Mouse (Mus musculus) lung, embryonic 15.5 days (tissue): ENCODE measurements around the gene Plekha8. TPM values are rescaled to one million over a fixed set of nuclear protein-coding genes. Genes with fewer than 3 reads are reported as not detected.

ENCODE experiments used
- ATAC-seq: fragments of 200-750 bp; cut with Nextera tagmentation; 2 replicates; pipeline ENCODE4 v1.8.0; 2017; ENCODE audit warnings: moderate number of reproducible peaks, borderline replicate concordance; ENCODE audit not compliant: low FRiP score, low TSS enrichment; ENCODE audit errors: extremely low read depth
- H3K27ac ChIP-seq: fragments of 300-500 bp; sonication (generic); 2 replicates; pipeline ENCODE4 v1.5.1; 2015; ENCODE audit warnings: moderate library complexity, mild to moderate bottlenecking, inconsistent platforms
- H3K27me3 ChIP-seq: fragments of 300-500 bp; sonication (generic); 2 replicates; pipeline ENCODE4 v1.6.1; 2015; ENCODE audit warnings: inconsistent platforms
- H3K36me3 ChIP-seq: fragments of 300-500 bp; sonication (generic); 2 replicates; pipeline ENCODE4 v1.6.1; 2015; ENCODE audit warnings: inconsistent platforms
- H3K4me1 ChIP-seq: fragments of 300-500 bp; sonication (generic); 2 replicates; pipeline ENCODE4 v1.6.1; 2015; ENCODE audit warnings: inconsistent platforms
- H3K4me2 ChIP-seq: fragments of 300-500 bp; sonication (generic); 2 replicates; pipeline ENCODE4 v1.6.1; 2015; ENCODE audit warnings: inconsistent platforms, mild to moderate bottlenecking, moderate library complexity
- H3K4me3 ChIP-seq: fragments of 300-500 bp; sonication (generic); 2 replicates; pipeline ENCODE4 v1.5.1; 2015; ENCODE audit warnings: mild to moderate bottlenecking, inconsistent platforms
- H3K9ac ChIP-seq: fragments of 300-500 bp; sonication (generic); 2 replicates; pipeline ENCODE4 v1.6.1; 2015; ENCODE audit warnings: inconsistent platforms
- H3K9me3 ChIP-seq: fragments of 300-500 bp; sonication (generic); 2 replicates; pipeline ENCODE4 v1.6.1; 2016; ENCODE audit warnings: inconsistent platforms
- WGBS: fragments of 180-500 bp; shearing (Covaris S2); methylation state at CpG from one replicate; pipeline ENCODE4 v1.1.7; 2015; 5-methylcytosine and 5-hydroxymethylcytosine counted together
- polyA plus RNA-seq: library from polyadenylated mRNA; unstranded; fragments of >200 nt; fragmentation: Nextera tagmentation; extraction: Ambion mirVana; gene quantifications from 2 replicates; pipeline ENCODE4 v1.2.1, GENCODE M21; 2015

Gene Plekha8
- polyA plus RNA-seq, 1 experiment from 2014 or later, result 7.0 TPM

DNA sequence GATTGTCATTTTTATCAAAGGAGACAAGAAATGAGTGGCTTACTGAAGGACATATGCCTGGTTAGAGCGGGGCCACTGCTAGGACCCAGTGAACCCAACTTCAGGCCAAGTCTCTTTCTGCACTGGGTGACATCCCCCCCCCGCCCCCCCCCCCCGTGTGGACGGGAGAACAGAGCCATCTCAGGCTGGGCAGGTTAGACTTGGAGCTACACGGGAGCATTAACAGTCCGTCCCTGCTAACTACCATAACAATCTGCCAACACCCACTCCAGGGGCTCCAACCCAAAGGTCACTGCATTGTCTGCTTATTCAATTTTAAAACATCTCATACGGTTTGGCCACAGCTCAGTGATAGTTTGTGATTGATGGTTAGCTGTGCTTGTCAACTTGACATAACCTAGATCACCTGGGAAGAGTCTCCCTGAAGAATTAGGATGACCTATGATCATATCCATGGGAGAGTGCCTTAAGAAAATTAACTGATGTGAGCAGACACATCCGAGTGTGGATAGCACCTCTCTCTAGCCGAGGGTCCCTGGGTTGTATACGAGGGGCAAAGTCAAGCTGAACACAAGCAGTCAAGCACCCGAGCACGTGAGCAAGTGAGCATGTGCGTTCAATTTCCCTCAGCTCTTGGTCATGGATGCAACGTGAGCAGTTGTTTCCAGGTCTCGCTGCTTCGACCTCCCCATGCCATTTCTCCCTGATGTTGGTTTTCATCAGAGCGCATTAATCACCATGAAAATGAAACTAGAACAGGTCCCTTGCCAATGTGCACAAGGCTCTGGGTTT lies 32.7 kb upstream of the Plekha8 start:
- H3K9me3 ChIP-seq, result no peaks in the 10 kb centered on the region
- H3K27ac ChIP-seq, result no peak overlapping the region
- WGBS, result 51% methylated on average over 16 of the region's 17 CpGs
- ATAC-seq, result no peak
- no peak overlapping the region for H3K4me3 ChIP-seq
- H3K27me3 ChIP-seq, result peaks cover 23% of the 10 kb centered on the region; the same call in 1 of the 2 replicates
- H3K9ac ChIP-seq, result no peak overlapping the region
- H3K4me1 ChIP-seq, result peaks cover 13% of the 10 kb centered on the region
- H3K36me3 ChIP-seq, result no peaks in the 10 kb centered on the region
- H3K4me2 ChIP-seq, result no peak overlapping the region

DNA sequence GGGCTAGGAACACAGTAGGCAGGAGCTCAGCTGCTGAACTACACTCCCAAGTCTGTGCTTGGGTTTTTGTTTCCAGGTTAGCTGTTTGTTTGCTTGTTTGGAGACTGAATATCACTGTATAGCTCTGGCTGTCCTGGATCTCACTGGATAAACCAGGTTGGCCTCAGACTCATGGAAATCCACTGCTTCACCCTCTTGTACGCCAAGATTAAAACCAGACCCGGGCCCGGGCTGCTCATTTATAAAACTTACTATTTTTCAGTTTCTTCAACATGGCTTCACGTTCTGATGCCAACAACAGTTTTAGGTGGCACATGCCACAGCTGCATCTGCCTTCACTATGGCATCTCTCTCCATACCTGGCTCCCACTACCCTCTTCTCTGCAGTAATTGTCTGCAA lies 31.4 kb upstream of the Plekha8 start:
- WGBS, result 84% methylated on average over 4 of the region's 4 CpGs
- H3K4me1 ChIP-seq, result peaks cover 13% of the 10 kb centered on the region
- H3K36me3 ChIP-seq, result no peaks in the 10 kb centered on the region
- peaks cover 28% of the 10 kb centered on the region; the same call in 1 of the 2 replicates for H3K27me3 ChIP-seq
- H3K4me2 ChIP-seq, result no peak overlapping the region
- no peak overlapping the region for H3K9ac ChIP-seq
- H3K4me3 ChIP-seq, result no peak overlapping the region
- H3K9me3 ChIP-seq, result no peaks in the 10 kb centered on the region
- ATAC-seq, result no peak
- no peak overlapping the region for H3K27ac ChIP-seq

DNA sequence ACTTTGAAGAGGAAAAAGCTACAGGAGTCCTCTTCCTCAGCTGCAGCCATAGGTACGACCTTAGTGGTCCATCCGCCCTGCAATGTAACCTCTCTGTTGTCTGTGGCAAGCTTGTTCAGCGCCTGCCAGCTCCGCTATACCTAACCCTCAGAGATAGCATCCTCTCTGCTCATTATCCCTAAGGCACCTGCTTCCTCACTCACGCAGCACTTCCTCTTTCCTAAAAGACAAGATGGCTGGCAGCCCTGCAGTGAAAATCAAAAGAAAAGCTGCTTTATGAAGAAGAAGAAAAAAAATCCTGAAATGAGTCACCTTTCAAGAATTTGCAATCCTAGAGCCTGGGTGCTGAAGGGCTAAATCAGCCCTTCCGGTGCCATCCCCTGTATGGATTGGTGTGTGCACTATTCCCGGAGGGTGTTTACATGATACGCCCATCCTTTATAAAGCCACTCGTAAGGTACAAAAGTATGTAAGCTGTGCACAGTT lies 30.4 kb upstream of the Plekha8 start:
- no peaks in the 10 kb centered on the region for H3K36me3 ChIP-seq
- H3K9ac ChIP-seq, result no peak overlapping the region
- 62% methylated on average over 9 of the region's 9 CpGs for WGBS
- no peak for ATAC-seq
- H3K4me3 ChIP-seq, result no peak overlapping the region
- H3K4me2 ChIP-seq, result no peak overlapping the region
- H3K27me3 ChIP-seq, result peaks cover 28% of the 10 kb centered on the region; the same call in 1 of the 2 replicates
- H3K27ac ChIP-seq, result no peak overlapping the region
- H3K4me1 ChIP-seq, result peaks cover 13% of the 10 kb centered on the region
- H3K9me3 ChIP-seq, result no peaks in the 10 kb centered on the region

DNA sequence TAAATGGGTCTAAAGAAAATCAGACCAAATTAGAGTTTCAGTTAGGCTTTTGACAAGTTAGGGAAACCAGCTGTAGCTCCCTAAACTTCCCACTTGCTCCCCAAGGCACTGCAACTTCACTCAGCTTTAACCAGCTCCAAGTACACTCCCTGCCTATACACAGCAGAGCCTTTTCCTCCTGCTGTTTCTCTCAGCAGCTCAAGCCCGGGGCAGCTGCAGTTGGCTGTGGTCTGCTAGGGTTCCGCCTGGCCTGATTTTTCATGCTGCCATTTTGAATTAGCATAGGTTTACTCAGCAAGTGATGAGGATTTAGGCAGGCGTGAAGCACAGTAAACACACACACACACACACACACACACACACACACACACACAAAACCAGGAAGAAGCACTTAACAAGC lies 29.9 kb upstream of the Plekha8 start:
- Histone ChIP-seq H3K4me2 (no peak overlapping the region), H3K9me3 (no peaks in the 10 kb centered on the region), H3K4me3 (no peak overlapping the region), H3K36me3 (no peaks in the 10 kb centered on the region), H3K27me3 (peaks cover 28% of the 10 kb centered on the region; the same call in 1 of the 2 replicates), H3K27ac (no peak overlapping the region), H3K9ac (no peak overlapping the region), H3K4me1 (peaks cover 13% of the 10 kb centered on the region)
- no peak for ATAC-seq
- 64% methylated on average over 3 of the region's 3 CpGs for WGBS

DNA sequence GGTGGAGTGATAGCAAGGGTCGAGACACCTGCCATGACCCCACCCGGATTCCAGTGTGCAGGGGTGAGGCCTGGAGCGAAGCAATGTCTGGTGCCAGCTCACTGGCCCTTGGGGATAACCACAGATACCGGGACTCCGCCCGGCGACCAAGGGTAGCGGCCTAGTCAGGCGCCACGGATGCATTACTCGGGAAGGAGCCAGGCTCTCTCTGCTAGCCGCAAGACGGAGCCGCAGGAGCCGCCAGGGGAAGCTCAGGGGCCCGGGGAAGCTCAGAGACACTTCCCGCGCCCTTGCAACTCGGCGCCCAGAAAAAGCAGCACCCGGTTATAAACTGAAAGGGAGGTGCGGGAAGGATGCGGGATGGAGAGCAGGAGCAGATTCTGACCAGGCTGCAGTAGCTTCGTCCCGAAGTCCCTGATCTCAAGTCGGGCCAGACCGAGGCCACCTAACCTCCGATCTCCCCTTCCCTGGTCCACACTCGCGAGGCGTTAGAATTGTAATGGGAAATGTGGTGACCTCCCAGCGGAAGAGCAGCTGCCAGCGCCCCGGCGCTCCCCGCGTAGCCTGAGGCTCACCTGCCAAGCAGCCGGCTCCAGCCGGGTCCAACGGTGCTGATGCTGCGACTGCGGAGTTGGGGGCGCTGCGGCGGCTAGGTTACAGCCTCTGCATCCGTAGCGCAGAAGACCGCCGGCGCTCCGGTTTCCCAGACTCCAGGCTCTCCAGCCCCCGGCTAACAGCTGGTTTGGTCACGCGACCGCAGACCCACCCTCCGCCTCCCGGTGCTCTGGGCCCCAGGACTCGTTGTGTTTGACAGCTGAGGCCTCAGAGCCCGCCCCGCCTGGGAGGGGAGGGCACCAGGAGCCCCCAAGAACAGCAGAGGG lies 29.0 kb upstream of the Plekha8 start, which contains the start of gene Scrn1:
Scrn1 (minus strand) TSS at position 825 of the 881 bp plus-strand sequence.
- peaks cover 13% of the 10 kb centered on the region for H3K4me1 ChIP-seq
- 1% methylated on average over 60 of the region's 60 CpGs for WGBS
- H3K9me3 ChIP-seq, result no peaks in the 10 kb centered on the region
- peak within 1 kb of the TSS; percentile 31; the same call in 1 of the 2 replicates for H3K9ac ChIP-seq
- H3K4me3 ChIP-seq, result peak within 1 kb of the TSS; percentile 49
- H3K36me3 ChIP-seq, result no peaks in the 10 kb centered on the region
- H3K27me3 ChIP-seq, result peaks cover 28% of the 10 kb centered on the region; the same call in 1 of the 2 replicates
- H3K4me2 ChIP-seq, result peak within 1 kb of the TSS; percentile 97
- H3K27ac ChIP-seq, result no peak within 1 kb of the TSS
- ATAC-seq, result peak; percentile 82; the same call in 1 of the 2 replicates

DNA sequence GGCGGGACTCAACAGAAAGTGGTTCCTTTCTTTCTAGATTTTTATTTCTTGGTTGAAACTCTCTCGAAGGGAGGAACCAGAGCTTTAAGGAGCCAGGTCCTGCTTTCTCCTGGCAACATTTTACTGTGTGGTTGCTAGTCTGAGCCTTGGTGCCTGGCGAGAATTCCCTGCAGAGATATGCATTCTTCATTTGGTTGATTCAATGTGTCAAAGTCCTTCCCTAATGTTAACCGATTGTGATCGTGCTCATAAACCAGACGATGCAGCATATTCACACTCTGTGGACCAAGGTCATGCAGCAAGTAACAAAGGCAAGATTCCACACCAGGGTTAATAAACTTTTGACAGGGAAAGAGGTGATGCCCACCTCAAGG lies 28.4 kb upstream of the Plekha8 start:
- no peak overlapping the region for H3K27ac ChIP-seq

DNA sequence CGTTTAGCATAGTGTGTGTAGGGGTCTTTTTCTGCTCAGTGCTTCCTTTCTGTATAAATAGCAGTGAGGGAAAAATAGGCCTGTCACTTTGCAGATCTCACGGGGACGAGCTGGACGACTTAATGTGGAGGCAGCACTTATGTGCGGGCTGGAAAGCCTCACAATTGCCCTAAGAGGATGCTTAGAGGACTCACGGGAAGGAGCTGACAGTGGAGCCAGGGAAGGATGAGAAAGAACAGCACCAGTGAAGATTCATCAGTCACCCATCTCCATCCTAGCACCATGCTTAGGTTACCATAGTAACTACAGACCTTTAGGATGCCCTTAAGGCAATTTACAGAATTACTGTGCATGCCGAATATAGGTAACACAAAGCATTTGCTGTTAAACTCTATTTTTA lies 25.1 kb upstream of the Plekha8 start:
- no peak for ATAC-seq
- no peak overlapping the region for H3K4me3 ChIP-seq
- H3K27ac ChIP-seq, result no peak overlapping the region
- H3K4me1 ChIP-seq, result peaks cover 15% of the 10 kb centered on the region
- H3K9ac ChIP-seq, result no peak overlapping the region
- H3K27me3 ChIP-seq, result peaks cover 28% of the 10 kb centered on the region; the same call in 1 of the 2 replicates
- WGBS, result 48% methylated on average over 7 of the region's 7 CpGs
- H3K36me3 ChIP-seq, result no peaks in the 10 kb centered on the region
- H3K9me3 ChIP-seq, result no peaks in the 10 kb centered on the region
- no peak overlapping the region for H3K4me2 ChIP-seq

More for the DNA sequence above, 28.4 kb upstream of the Plekha8 start:
- no peaks in the 10 kb centered on the region for H3K9me3 ChIP-seq
- peaks cover 28% of the 10 kb centered on the region; the same call in 1 of the 2 replicates for H3K27me3 ChIP-seq
- no peak for ATAC-seq
- WGBS, result 9% methylated on average over 6 of the region's 6 CpGs
- no peaks in the 10 kb centered on the region for H3K36me3 ChIP-seq
- peak overlapping the region; percentile 97 for H3K4me2 ChIP-seq
- H3K4me1 ChIP-seq, result peaks cover 13% of the 10 kb centered on the region
- H3K9ac ChIP-seq, result peak overlapping the region; percentile 31; the same call in 1 of the 2 replicates
- peak overlapping the region; percentile 49 for H3K4me3 ChIP-seq

DNA sequence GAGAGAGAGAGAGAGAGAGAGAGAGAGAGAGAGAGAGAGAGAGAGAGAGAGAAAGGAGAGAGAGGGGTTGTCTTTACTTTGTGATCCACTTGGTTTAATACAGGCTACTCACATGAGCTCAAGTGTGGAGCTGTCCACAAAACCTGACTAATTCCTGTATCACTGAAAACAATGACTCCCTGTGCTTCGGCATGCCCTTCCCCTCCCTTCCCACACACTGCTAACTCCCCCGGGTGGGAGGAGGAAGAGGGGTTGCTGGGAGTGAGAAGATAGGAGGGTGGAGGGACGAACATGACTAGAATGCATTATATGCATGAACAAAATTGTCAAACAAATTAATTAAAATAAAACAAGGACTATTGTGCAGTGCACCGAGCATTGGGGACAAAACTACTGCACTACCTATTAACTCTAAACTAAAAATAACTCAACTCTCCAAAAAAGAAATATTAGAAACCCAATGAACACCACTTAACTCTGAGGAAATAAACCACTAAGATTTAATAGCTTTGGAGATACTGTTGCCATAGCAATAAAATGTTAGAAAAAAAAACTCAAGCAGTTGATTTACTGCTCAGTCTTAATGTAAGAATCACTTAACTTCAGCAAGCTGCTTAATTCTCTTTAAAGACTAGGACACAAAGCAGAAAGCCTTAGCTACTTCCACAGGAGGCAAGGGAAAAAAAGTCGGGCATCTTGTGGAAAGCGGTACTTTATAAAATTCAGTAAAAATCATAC lies 21.5 kb upstream of the Plekha8 start:
- no peak overlapping the region for H3K9ac ChIP-seq
- H3K4me1 ChIP-seq, result 0 out of 2 replicates have a peak, but pooled peaks cover 2% of the 10 kb centered on the region
- H3K36me3 ChIP-seq, result 0 out of 2 replicates have a peak, but pooled peaks cover 2% of the 10 kb centered on the region
- 34% methylated on average over 6 of the region's 6 CpGs for WGBS
- no peak overlapping the region for H3K4me2 ChIP-seq
- H3K27me3 ChIP-seq, result no peaks in the 10 kb centered on the region
- no peak overlapping the region for H3K27ac ChIP-seq
- no peak for ATAC-seq
- H3K4me3 ChIP-seq, result no peak overlapping the region
- H3K9me3 ChIP-seq, result no peaks in the 10 kb centered on the region

DNA sequence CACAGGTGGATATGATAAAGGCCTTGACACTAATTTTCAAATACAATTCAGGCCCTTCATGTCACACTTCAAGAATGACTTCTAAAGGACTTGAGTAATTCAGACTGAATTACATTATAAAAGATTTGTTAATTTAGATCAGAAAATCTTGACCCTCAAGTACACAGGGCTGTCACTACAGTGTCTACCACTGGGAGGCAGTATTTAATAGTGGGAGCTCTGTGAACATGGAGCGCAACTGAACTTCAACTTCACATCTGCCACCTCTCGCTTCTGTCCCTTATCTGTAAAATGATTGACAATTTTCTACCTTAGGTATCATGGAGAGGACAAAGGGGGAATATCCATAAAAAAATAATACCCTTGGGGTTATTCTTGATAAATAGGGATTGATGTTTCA lies 8.7 kb upstream of the Plekha8 start:
- Histone ChIP-seq H3K4me3 (no peak overlapping the region), H3K36me3 (peaks cover 3% of the 10 kb centered on the region), H3K9me3 (no peaks in the 10 kb centered on the region), H3K4me2 (no peak overlapping the region), H3K9ac (no peak overlapping the region), H3K27me3 (no peaks in the 10 kb centered on the region), H3K27ac (no peak overlapping the region), H3K4me1 (peaks cover 3% of the 10 kb centered on the region)
- 29% methylated on average over 2 of the region's 2 CpGs for WGBS
- ATAC-seq, result no peak

DNA sequence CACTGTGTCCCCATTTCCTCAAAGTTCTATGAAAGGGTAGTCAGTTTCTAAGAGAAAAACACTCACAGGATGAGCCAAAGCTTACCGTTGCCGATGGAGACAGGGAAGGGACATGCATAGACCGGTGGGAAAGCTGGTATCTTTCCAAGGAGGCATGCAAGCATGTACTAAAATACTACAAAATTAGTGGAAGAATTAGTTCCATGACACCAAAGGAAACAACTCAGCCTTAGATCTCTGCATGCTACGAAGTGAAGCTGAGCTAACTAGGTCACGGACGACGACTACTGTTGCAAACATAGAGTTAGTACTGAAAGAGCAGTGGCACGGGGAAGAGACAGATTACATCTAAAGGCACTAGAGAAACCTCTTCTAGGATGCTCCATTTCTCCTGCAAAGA lies 8.0 kb upstream of the Plekha8 start:
- 76% methylated on average over 8 of the region's 8 CpGs for WGBS
- no peak overlapping the region for H3K4me3 ChIP-seq
- H3K4me1 ChIP-seq, result peaks cover 10% of the 10 kb centered on the region
- H3K36me3 ChIP-seq, result peaks cover 3% of the 10 kb centered on the region
- H3K27me3 ChIP-seq, result no peaks in the 10 kb centered on the region
- no peak for ATAC-seq
- H3K4me2 ChIP-seq, result no peak overlapping the region
- no peak overlapping the region for H3K9ac ChIP-seq
- no peaks in the 10 kb centered on the region for H3K9me3 ChIP-seq
- no peak overlapping the region for H3K27ac ChIP-seq

DNA sequence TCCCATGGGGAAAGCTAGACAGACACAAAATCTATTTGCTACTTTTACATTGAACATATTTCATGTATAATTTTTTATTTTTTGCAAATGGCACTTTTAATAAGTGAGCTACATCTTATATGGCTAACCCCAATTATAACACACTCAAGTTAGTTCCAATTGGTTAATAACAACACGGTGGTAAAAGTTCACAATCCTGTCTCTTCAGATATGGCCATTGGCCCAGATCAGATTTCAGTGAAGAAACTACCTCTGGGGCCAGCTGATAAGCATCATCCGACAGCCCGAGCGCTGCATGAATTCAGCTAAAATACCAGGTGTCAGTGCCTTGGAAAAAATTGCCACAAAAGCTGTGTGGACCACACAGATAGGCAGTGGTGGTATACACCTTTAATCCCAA lies 7.2 kb upstream of the Plekha8 start:
- H3K4me1 ChIP-seq, result peaks cover 14% of the 10 kb centered on the region
- no peaks in the 10 kb centered on the region for H3K27me3 ChIP-seq
- ATAC-seq, result no peak
- no peaks in the 10 kb centered on the region for H3K9me3 ChIP-seq
- no peaks in the 10 kb centered on the region; the same call in 1 of the 2 replicates for H3K36me3 ChIP-seq
- no peak overlapping the region for H3K27ac ChIP-seq
- no peak overlapping the region for H3K4me3 ChIP-seq
- no peak overlapping the region for H3K4me2 ChIP-seq
- H3K9ac ChIP-seq, result no peak overlapping the region
- 68% methylated on average over 4 of the region's 4 CpGs for WGBS
